Mouse (Mus musculus): Measurements from ENCODE around the gene Ppp1r12a.
"Not testable (repeated sequence)": the region's sequence is repeated elsewhere in the genome, so short reads cannot be mapped to it uniquely, and the experiment has no call there.

The Ppp1r12a gene

GRCm38 (mm10) chr10:108202126-108202525 lies 40.1 kb downstream of the Ppp1r12a start:
- no peak for DNase-seq (ENCODE audit: low spot score)

- no peak for DNase-seq (ENCODE audit: low spot score)
These were observed 41.4 kb downstream of the Ppp1r12a start for GRCm38 (mm10) chr10:108203440-108203839.

- DNase-seq (ENCODE audit: low spot score), result no peak
These were observed 47.4 kb downstream of the Ppp1r12a start for GRCm38 (mm10) chr10:108209396-108209795.

- DNase-seq (ENCODE audit: low spot score), result no peak
These were observed 62.4 kb downstream of the Ppp1r12a start for GRCm38 (mm10) chr10:108224413-108224812.

GRCm38 (mm10) chr10:108237049-108237448 lies 75.1 kb downstream of the Ppp1r12a start:
- DNase-seq (ENCODE audit: low spot score), result no peak

GRCm38 (mm10) chr10:108239061-108239460 lies 77.1 kb downstream of the Ppp1r12a start:
- DNase-seq (ENCODE audit: low spot score), result no peak

- DNase-seq (ENCODE audit: low spot score), result no peak
These were observed 88.7 kb downstream of the Ppp1r12a start for GRCm38 (mm10) chr10:108250710-108251109.

GRCm38 (mm10) chr10:108251181-108251580 lies 89.2 kb downstream of the Ppp1r12a start:
- no peak for DNase-seq (ENCODE audit: low spot score)

- DNase-seq (ENCODE audit: low spot score), result no peak
These were observed 93.9 kb downstream of the Ppp1r12a start for GRCm38 (mm10) chr10:108255812-108256376.

- DNase-seq (ENCODE audit: low spot score), result no peak
These were observed 98.9 kb downstream of the Ppp1r12a start for GRCm38 (mm10) chr10:108260931-108261330.

GRCm38 (mm10) chr10:108264641-108265040 lies 102.6 kb downstream of the Ppp1r12a start:
- DNase-seq (ENCODE audit: low spot score), result no peak

GRCm38 (mm10) chr10:108271201-108271600 lies 109.2 kb downstream of the Ppp1r12a start:
- DNase-seq (ENCODE audit: low spot score), result no peak

- DNase-seq (ENCODE audit: low spot score), result no peak
These were observed 114.7 kb downstream of the Ppp1r12a start for GRCm38 (mm10) chr10:108276678-108277077.

- no peak for DNase-seq (ENCODE audit: low spot score)
These were observed 115.2 kb downstream of the Ppp1r12a start for GRCm38 (mm10) chr10:108277198-108277597.

- DNase-seq (ENCODE audit: low spot score), result not testable (repeated sequence)
These were observed 119.1 kb downstream of the Ppp1r12a start for GRCm38 (mm10) chr10:108281099-108281498.

GRCm38 (mm10) chr10:108282351-108282750 lies 120.4 kb downstream of the Ppp1r12a start:
- DNase-seq (ENCODE audit: low spot score), result no peak

GRCm38 (mm10) chr10:108283418-108283817 lies 121.4 kb downstream of the Ppp1r12a start:
- DNase-seq (ENCODE audit: low spot score), result no peak

GRCm38 (mm10) chr10:108283837-108284236 lies 121.8 kb downstream of the Ppp1r12a start:
- DNase-seq (ENCODE audit: low spot score), result no peak

- DNase-seq (ENCODE audit: low spot score), result no peak
These were observed 122.5 kb downstream of the Ppp1r12a start for GRCm38 (mm10) chr10:108284445-108284844.

GRCm38 (mm10) chr10:108284977-108285376 lies 123.0 kb downstream of the Ppp1r12a start:
- DNase-seq (ENCODE audit: low spot score), result no peak

- DNase-seq (ENCODE audit: low spot score), result no peak
These were observed 124.9 kb downstream of the Ppp1r12a start for GRCm38 (mm10) chr10:108286658-108287437.

GRCm38 (mm10) chr10:108287438-108287801 lies 125.4 kb downstream of the Ppp1r12a start:
- DNase-seq (ENCODE audit: low spot score), result no peak

GRCm38 (mm10) chr10:108290046-108290445 lies 128.1 kb downstream of the Ppp1r12a start:
- DNase-seq (ENCODE audit: low spot score), result no peak
